Mouse (Mus musculus) heart, embryonic 14.5 days (tissue): ENCODE measurements at regions not wholly inside any gene's neighbourhood (a gene's known extent, or its start where the extent isn't known, plus 50 kb on each side); places are given as distances from the start of the nearest gene placed in this dataset.

Experiments used
- ATAC-seq: fragments of 200-750 bp; cut with Nextera tagmentation; 2 replicates; pipeline ENCODE4 v1.8.0; 2017; ENCODE audit warnings: low read depth, moderate TSS enrichment; ENCODE audit not compliant: insufficient number of reproducible peaks, insufficient read depth, low FRiP score
- H3K27ac ChIP-seq, 2 experiments: fragments of 200-500 bp in 1 of 2; fragments of 300-500 bp in 1 of 2; sonication (generic) in 1 of 2; replicated peaks in 1 of 2; 2 replicates each; pipeline ENCODE4 v1.5.1; 2012 to 2014; ENCODE audit warnings: low read depth in 2 of 2, low read length in 2 of 2, control low read depth in 1 of 2, mild to moderate bottlenecking in 1 of 2, mixed read lengths in 1 of 2; ENCODE audit not compliant: control insufficient read depth in 1 of 2, insufficient read depth in 1 of 2
- H3K27me3 ChIP-seq: fragments of 300-500 bp; sonication (generic); 2 replicates; pipeline ENCODE4 v1.6.1; 2014; ENCODE audit warnings: mild to moderate bottlenecking, low read length, control low read depth; ENCODE audit not compliant: control insufficient read depth, insufficient read depth
- H3K36me3 ChIP-seq: fragments of 300-500 bp; sonication (generic); 2 replicates; pipeline ENCODE4 v1.6.1; 2014; ENCODE audit warnings: mild to moderate bottlenecking, control low read depth, low read length, mixed read lengths; ENCODE audit not compliant: control insufficient read depth, insufficient read depth
- H3K4me1 ChIP-seq, 2 experiments: fragments of 200-500 bp in 1 of 2; fragments of 300-500 bp in 1 of 2; sonication (generic) in 1 of 2; 2 replicates each; pipeline ENCODE4 v1.6.1; 2012 to 2014; ENCODE audit warnings: low read length in 2 of 2, control low read depth in 1 of 2, mixed read lengths in 1 of 2; ENCODE audit not compliant: control insufficient read depth in 2 of 2, insufficient read depth in 2 of 2
- H3K4me2 ChIP-seq: fragments of 300-500 bp; sonication (generic); 2 replicates; pipeline ENCODE4 v1.6.1; 2014; ENCODE audit warnings: mild to moderate bottlenecking, low read length
- H3K4me3 ChIP-seq, 2 experiments: fragments of 200-500 bp in 1 of 2; fragments of 300-500 bp in 1 of 2; sonication (generic) in 1 of 2; 2 replicates each; pipeline ENCODE4 v1.5.1; 2012 to 2014; ENCODE audit warnings: low read length in 2 of 2, mild to moderate bottlenecking in 2 of 2, control low read depth in 1 of 2, low read depth in 1 of 2, moderate library complexity in 1 of 2; ENCODE audit not compliant: control insufficient read depth in 1 of 2, insufficient read depth in 1 of 2
- H3K9ac ChIP-seq: fragments of 300-500 bp; sonication (generic); 2 replicates; pipeline ENCODE4 v1.6.1; 2014; ENCODE audit warnings: mild to moderate bottlenecking, low read length
- H3K9me3 ChIP-seq: fragments of 300-500 bp; sonication (generic); 2 replicates; pipeline ENCODE4 v1.6.1; 2016; ENCODE audit warnings: low read length, control low read depth; ENCODE audit not compliant: control insufficient read depth
- WGBS: fragments of 180-500 bp; shearing (Covaris S2); extraction: QIAGEN DNeasy Blood & Tissue Kit; methylation state at CpG from one replicate; pipeline ENCODE4 v1.1.7; 2014; 5-methylcytosine and 5-hydroxymethylcytosine counted together

GRCm38 (mm10) chr10:8136662-8137061 lies 180.6 kb upstream of the Tab2 start:
- Histone ChIP-seq H3K27ac (no peak overlapping the region), H3K4me3 (no peak overlapping the region), H3K4me1 (peaks cover 17 to 18% of the 10 kb centered on the region in 2 experiments), H3K27me3 (no peaks in the 10 kb centered on the region), H3K36me3 (no peaks in the 10 kb centered on the region), H3K9ac (no peak overlapping the region), H3K4me2 (no peak overlapping the region), H3K9me3 (no peaks in the 10 kb centered on the region)
- ATAC-seq: no peak
- WGBS: 71% methylated on average over 3 of the region's 3 CpGs

GRCm38 (mm10) chr10:8135272-8135671 lies 179.2 kb upstream of the Tab2 start:
- H3K9me3 ChIP-seq: no peaks in the 10 kb centered on the region
- no peaks in the 10 kb centered on the region for H3K27me3 ChIP-seq
- no peaks in the 10 kb centered on the region for H3K36me3 ChIP-seq
- WGBS: 49% methylated on average over 7 of the region's 7 CpGs
- no peak overlapping the region for H3K27ac ChIP-seq
- H3K4me1 ChIP-seq: peaks cover 28 to 29% of the 10 kb centered on the region in 2 experiments
- no peak for ATAC-seq
- no peak overlapping the region for H3K9ac ChIP-seq
- no peak overlapping the region for H3K4me2 ChIP-seq
- no peak overlapping the region for H3K4me3 ChIP-seq

DNA sequence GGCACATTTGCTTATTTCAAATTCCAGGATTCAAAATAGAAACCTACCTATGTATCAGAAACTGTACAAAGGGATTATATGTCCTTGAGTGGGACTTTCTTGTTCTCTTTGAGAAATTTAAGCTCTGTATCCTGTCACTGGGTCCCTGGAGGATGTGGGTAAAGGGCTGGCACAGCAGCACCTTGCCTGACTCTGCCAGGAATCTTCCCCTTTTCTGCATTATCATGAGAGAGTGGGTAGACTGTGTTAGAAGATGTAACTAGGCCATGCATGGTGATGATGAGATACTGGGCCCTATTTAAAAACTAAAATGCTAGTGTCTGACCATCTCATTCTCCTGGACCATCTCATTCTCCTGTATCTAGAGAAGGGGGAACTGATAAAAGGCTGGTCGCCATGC lies 178.4 kb upstream of the Tab2 start:
- no peak for ATAC-seq
- Histone ChIP-seq H3K36me3 (no peaks in the 10 kb centered on the region), H3K9me3 (no peaks in the 10 kb centered on the region), H3K9ac (no peak overlapping the region), H3K4me1 (peaks cover 30 to 35% of the 10 kb centered on the region in 2 experiments), H3K4me2 (no peak overlapping the region), H3K4me3 (no peak overlapping the region), H3K27me3 (no peaks in the 10 kb centered on the region), H3K27ac (no peak overlapping the region)
- WGBS: 100% methylated on average over 1 of the region's 1 CpGs

DNA sequence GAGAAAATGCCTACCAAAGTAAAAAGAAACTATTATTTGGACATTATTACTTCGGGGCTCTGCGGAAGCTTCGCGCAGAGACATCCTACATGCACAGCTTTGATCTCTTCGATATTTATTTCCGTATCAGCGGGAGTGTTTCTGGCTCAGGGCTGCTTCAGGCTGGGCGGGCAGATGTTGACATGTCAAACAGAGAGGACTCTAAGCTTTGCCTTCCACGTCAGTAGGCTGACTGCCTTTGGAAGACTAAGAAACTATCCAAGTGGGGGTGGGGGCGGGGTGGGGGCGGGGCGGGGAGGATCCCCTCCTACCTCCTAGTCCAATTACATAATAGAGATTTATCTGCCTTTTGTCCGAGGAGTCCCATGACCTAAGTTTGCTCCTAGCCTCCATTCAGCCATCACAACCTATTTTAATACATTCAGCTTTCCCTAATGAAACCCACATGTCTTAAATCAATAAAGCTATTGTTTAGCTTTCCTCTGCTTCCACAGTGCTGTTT lies 177.5 kb upstream of the Tab2 start:
- no peak for ATAC-seq
- WGBS: 57% methylated on average over 13 of the region's 13 CpGs
- Histone ChIP-seq H3K9me3 (no peaks in the 10 kb centered on the region), H3K4me2 (no peak overlapping the region), H3K4me3 (no peak overlapping the region), H3K9ac (no peak overlapping the region), H3K27ac (no peak overlapping the region; a peak in 1 of 4 replicates), H3K36me3 (no peaks in the 10 kb centered on the region), H3K4me1 (peaks cover 30 to 35% of the 10 kb centered on the region in 2 experiments), H3K27me3 (no peaks in the 10 kb centered on the region)

- peaks cover 30 to 35% of the 10 kb centered on the region in 2 experiments for H3K4me1 ChIP-seq
- H3K36me3 ChIP-seq: no peaks in the 10 kb centered on the region
- H3K4me2 ChIP-seq: no peak overlapping the region
- H3K27me3 ChIP-seq: no peaks in the 10 kb centered on the region
- no peak overlapping the region for H3K9ac ChIP-seq
- H3K9me3 ChIP-seq: no peaks in the 10 kb centered on the region
- no peak overlapping the region for H3K4me3 ChIP-seq
- H3K27ac ChIP-seq: no peak overlapping the region; a peak in 1 of 4 replicates
- ATAC-seq: no peak
- 22% methylated on average over 2 of the region's 2 CpGs for WGBS
Measured at GRCm38 (mm10) chr10:8132795-8133194, 176.8 kb upstream of the Tab2 start.

DNA sequence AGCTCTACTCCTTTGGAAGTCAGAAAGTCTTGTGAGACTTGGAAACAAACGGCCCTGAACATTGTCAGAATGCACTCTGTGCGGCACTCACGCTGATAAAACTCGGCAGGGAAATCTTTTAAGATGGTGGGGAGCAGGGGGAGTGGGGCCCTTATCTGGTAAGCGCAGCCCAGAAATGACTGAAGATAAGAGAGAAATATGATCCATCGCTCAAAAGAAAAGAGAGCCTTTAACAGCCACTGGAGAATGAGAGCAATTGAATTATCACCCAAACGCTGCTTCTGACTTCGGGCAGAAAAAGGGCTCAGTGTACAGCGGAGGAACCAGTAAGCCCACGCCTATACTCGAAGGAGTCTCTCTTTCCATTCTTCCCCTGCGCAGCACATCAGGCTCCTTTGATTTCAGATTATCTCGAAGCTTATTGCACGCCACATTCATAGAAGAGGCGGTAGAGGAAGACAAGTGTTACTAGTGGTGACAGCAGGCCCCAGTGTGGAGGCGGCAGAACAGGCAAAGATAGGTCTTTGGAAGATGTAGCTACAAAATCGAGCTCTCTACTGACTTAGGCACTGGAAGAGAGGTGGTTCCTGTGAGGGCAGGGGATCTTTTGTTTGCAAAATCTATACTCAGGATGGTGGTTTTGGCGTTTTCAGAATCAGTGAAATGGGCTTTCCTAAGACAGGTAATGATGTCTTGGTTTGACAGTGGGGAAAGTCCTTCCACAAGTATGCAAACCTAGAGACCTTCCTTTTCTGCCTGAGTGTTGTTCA lies 174.6 kb upstream of the Tab2 start:
- peaks cover 27 to 35% of the 10 kb centered on the region in 2 experiments for H3K4me1 ChIP-seq
- H3K9ac ChIP-seq: peak overlapping the region; percentile 31; the same call in 1 of the 2 replicates
- H3K4me2 ChIP-seq: peak overlapping the region; percentile 56
- 9% methylated on average over 18 of the region's 18 CpGs for WGBS
- no peak for ATAC-seq
- H3K4me3 ChIP-seq: peak overlapping the region; percentile 11 to 24; a peak in 2 of 4 replicates
- no peaks in the 10 kb centered on the region for H3K36me3 ChIP-seq
- H3K27me3 ChIP-seq: no peaks in the 10 kb centered on the region
- H3K9me3 ChIP-seq: no peaks in the 10 kb centered on the region
- 0 out of 4 replicates have a peak overlapping the region, but pooled peaks of 1 of the 2 experiments have one; percentile 15 for H3K27ac ChIP-seq

DNA sequence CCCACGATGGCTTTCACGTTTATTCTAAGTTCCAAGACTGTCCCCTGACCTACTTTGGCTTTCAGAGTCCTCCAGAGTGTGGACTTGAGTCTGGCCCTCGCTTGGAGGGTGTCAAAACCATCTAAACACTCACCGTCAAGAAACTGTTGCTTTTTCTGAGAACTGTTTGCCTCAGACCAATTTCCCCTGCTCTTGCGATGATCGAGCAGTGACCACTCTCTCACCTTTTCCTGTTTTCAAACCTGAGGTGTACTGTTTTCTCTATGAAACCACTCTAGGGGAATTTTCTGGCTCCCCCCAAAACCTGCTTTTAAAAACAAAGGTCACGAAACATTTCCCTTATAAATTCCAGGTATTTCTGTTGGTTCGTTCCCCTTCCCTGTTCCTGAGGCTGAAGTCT lies 174.0 kb upstream of the Tab2 start:
- Histone ChIP-seq H3K4me2 (peak overlapping the region; percentile 56), H3K4me3 (peak overlapping the region in 1 of 2 experiments; percentile 24; a peak in 1 of 4 replicates), H3K9me3 (no peaks in the 10 kb centered on the region), H3K27me3 (no peaks in the 10 kb centered on the region), H3K27ac (peak overlapping the region in 1 of 2 experiments; percentile 35; a peak in 1 of 4 replicates), H3K36me3 (no peaks in the 10 kb centered on the region), H3K4me1 (peaks cover 23 to 35% of the 10 kb centered on the region in 2 experiments), H3K9ac (no peak overlapping the region; the same call in 1 of the 2 replicates)
- ATAC-seq: no peak
- 30% methylated on average over 8 of the region's 8 CpGs for WGBS
